Mouse (Mus musculus): ENCODE results near the gene Tbc1d14. TPM values are rescaled to one million over a fixed set of nuclear protein-coding genes. Genes with fewer than 3 reads are reported as not detected.

Tbc1d14 gene
- polyA plus RNA-seq, 1 experiment, result 30.2 TPM

GRCm38 (mm10) chr5:36481114-36481513 is 112.0 kb downstream of the Tbc1d14 start:
- H3K4me3 ChIP-seq (replicated peaks; ENCODE audit: extremely low read depth, low read depth, low read length), result no peak overlapping the region
- DNase-seq, result no peak
- WGBS, result 53% methylated on average over 1 of the region's 1 CpGs
- H3K4me1 ChIP-seq (ENCODE audit: control insufficient read depth, insufficient read depth, low read length), result peaks cover 45% of the 10 kb centered on the region
- no peak for TF ChIP-seq CTCF (IDR thresholded peaks at IDR 0.05; ENCODE audit: insufficient read depth, low read length)
- TF ChIP-seq POLR2A (IDR thresholded peaks at IDR 0.05; ENCODE audit: borderline replicate concordance, extremely low read depth, low read depth, low read length), result no peak

DNA sequence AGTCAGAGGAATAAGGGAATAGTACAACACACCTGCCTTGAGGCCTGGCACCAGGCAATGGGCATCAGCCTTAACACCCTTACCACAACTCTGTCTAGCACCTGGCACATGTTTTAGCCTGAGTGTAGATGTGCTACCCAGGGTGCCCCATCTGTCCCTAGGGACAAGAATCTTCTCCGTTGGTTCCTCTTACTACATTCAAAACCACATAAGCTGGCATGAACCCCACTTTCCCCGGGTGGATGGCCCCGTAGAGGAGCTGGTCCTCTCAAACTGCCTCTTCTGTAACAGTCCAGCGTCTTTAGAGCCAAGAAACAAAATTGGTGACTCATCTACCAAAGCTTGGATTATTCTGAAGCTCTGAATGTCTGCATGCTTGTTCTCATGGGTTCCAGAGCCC is 112.7 kb downstream of the Tbc1d14 start:
- no peak for DNase-seq
- whole genome bisulfite sequencing, result 60% methylated on average over 4 of the region's 4 CpGs
- TF ChIP-seq CTCF (IDR thresholded peaks at IDR 0.05; ENCODE audit: insufficient read depth, low read length), result no peak
- no peak for TF ChIP-seq POLR2A (IDR thresholded peaks at IDR 0.05; ENCODE audit: borderline replicate concordance, extremely low read depth, low read depth, low read length)

GRCm38 (mm10) chr5:36479735-36480134 is 113.3 kb downstream of the Tbc1d14 start:
- no peak for TF ChIP-seq CTCF (IDR thresholded peaks at IDR 0.05; ENCODE audit: insufficient read depth, low read length)
- TF ChIP-seq POLR2A (IDR thresholded peaks at IDR 0.05; ENCODE audit: borderline replicate concordance, extremely low read depth, low read depth, low read length), result no peak
- H3K4me1 ChIP-seq (ENCODE audit: control insufficient read depth, insufficient read depth, low read length), result peaks cover 42% of the 10 kb centered on the region
- H3K4me3 ChIP-seq (replicated peaks; ENCODE audit: extremely low read depth, low read depth, low read length), result no peak overlapping the region
- DNase-seq, result no peak
- WGBS, result 23% methylated on average over 2 of the region's 2 CpGs

More for the DNA sequence above, 112.7 kb downstream of the Tbc1d14 start:
- Histone ChIP-seq H3K4me1 (ENCODE audit: control insufficient read depth, insufficient read depth, low read length) (peaks cover 45% of the 10 kb centered on the region), H3K4me3 (replicated peaks; ENCODE audit: extremely low read depth, low read depth, low read length) (no peak overlapping the region)

DNA sequence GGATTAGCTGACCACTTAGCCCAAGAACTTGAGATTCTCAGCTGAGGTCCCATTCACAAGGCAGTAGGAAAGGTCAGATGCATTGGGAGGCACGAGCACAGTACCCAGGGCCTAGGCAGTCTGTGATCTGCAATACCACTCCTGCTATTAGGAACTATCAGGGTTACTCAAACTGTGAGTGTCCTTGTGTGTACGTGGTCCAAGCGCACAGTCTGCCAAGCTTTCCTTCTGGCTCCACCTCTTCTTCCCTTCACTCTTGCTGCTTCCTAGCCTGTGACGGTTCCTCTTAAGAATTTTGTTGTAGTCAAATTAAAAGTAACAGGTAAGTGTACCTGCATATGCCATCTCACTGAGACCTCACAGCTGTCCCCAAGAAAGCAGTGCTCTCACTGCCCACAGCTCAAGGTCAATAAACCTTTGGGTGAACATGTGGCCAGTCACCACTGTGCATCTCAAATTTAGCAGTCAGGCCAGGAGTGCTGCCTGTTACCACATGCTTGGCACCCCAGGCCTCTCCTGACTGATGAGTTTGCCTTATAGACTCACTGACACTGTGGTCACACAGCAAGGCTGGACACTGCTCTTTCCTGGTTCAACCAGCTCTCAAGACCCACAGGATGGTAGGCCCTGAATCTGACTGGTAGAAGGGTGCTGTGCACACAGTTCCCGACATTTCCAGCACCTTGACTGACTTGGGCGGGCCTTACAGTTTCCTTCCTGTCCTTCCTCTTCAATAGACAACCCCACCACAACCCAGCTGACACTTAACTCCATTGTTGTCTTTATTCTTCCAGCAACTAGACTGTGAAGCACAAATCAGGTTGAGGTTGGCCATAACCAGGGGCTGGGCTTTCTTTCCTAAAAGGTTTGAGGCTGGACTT is 114.3 kb downstream of the Tbc1d14 start:
- Histone ChIP-seq H3K4me1 (ENCODE audit: control insufficient read depth, insufficient read depth, low read length) (peaks cover 41% of the 10 kb centered on the region), H3K4me3 (replicated peaks; ENCODE audit: extremely low read depth, low read depth, low read length) (no peak overlapping the region)
- no peak for DNase-seq
- TF ChIP-seq CTCF (IDR thresholded peaks at IDR 0.05; ENCODE audit: insufficient read depth, low read length), result no peak
- TF ChIP-seq POLR2A (IDR thresholded peaks at IDR 0.05; ENCODE audit: borderline replicate concordance, extremely low read depth, low read depth, low read length), result no peak
- 35% methylated on average over 6 of the region's 6 CpGs for whole genome bisulfite sequencing

- DNase-seq, result no peak
- TF ChIP-seq CTCF (IDR thresholded peaks at IDR 0.05; ENCODE audit: insufficient read depth, low read length) (no peak), POLR2A (IDR thresholded peaks at IDR 0.05; ENCODE audit: borderline replicate concordance, extremely low read depth, low read depth, low read length) (no peak)
- 63% methylated on average over 3 of the region's 3 CpGs for WGBS
- Histone ChIP-seq H3K4me1 (ENCODE audit: control insufficient read depth, insufficient read depth, low read length) (peaks cover 36% of the 10 kb centered on the region), H3K4me3 (replicated peaks; ENCODE audit: extremely low read depth, low read depth, low read length) (no peak overlapping the region)
Observed at GRCm38 (mm10) chr5:36477486-36477885, 115.6 kb downstream of the Tbc1d14 start.

- WGBS, result 88% methylated on average over 5 of the region's 5 CpGs
- TF ChIP-seq CTCF (IDR thresholded peaks at IDR 0.05; ENCODE audit: insufficient read depth, low read length) (peak; percentile 82), POLR2A (IDR thresholded peaks at IDR 0.05; ENCODE audit: borderline replicate concordance, extremely low read depth, low read depth, low read length) (no peak)
- Histone ChIP-seq H3K4me1 (ENCODE audit: control insufficient read depth, insufficient read depth, low read length) (peaks cover 11% of the 10 kb centered on the region), H3K4me3 (replicated peaks; ENCODE audit: extremely low read depth, low read depth, low read length) (no peak overlapping the region)
- DNase-seq, result peak; percentile 59
Observed at GRCm38 (mm10) chr5:36474283-36474682, 118.8 kb downstream of the Tbc1d14 start.

- no peak overlapping the region for H3K4me3 ChIP-seq (replicated peaks; ENCODE audit: extremely low read depth, low read depth, low read length)
- DNase-seq, result no peak
- 85% methylated on average over 4 of the region's 4 CpGs for WGBS
- no peak for TF ChIP-seq CTCF (IDR thresholded peaks at IDR 0.05; ENCODE audit: insufficient read depth, low read length)
- TF ChIP-seq POLR2A (IDR thresholded peaks at IDR 0.05; ENCODE audit: borderline replicate concordance, extremely low read depth, low read depth, low read length), result no peak
- no peaks in the 10 kb centered on the region for H3K4me1 ChIP-seq (ENCODE audit: control insufficient read depth, insufficient read depth, low read length)
Observed at GRCm38 (mm10) chr5:36472876-36473655, 120.0 kb downstream of the Tbc1d14 start.

DNA sequence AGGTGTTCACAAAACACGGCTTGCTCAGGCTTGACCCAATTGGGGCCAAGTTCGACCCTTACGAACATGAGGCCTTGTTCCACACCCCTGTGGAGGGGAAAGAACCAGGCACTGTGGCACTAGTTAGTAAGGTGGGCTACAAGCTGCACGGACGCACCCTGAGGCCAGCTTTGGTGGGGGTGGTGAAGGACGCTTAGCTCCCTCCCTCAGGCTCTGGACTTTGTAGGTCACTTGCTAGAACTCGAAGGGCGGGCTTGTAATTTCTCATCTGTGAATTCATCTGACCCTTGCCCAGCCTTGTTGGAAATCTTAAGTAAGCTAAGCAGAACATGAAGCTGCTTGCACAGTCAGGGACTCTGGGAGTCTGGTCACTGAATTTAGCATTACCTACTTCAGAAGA is 121.9 kb downstream of the Tbc1d14 start:
- no peak overlapping the region for H3K4me3 ChIP-seq (replicated peaks; ENCODE audit: extremely low read depth, low read depth, low read length)
- no peak for DNase-seq
- WGBS, result 91% methylated on average over 8 of the region's 8 CpGs
- no peaks in the 10 kb centered on the region for H3K4me1 ChIP-seq (ENCODE audit: control insufficient read depth, insufficient read depth, low read length)
- no peak for TF ChIP-seq CTCF (IDR thresholded peaks at IDR 0.05; ENCODE audit: insufficient read depth, low read length)
- TF ChIP-seq POLR2A (IDR thresholded peaks at IDR 0.05; ENCODE audit: borderline replicate concordance, extremely low read depth, low read depth, low read length), result no peak

DNA sequence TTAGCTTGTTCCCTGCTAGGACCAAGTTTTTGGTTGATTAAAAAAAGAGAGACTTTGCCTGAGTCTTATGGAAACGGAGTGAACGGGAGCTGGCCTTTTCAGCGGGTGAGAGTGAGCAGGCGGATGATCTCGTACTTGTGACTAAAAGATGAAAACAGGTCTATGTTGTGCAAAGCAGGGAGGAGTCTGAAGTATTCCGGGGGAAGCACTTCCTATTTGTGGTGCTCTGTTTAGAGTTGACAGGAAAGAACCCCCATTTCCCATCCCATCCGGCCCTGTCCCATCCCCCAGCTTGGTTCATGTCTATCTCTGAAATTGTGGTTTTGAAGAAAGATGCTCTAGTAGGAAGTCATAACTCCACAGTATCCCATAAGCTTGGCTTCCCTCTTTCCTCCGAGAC is 127.2 kb downstream of the Tbc1d14 start:
- WGBS, result 12% methylated on average over 8 of the region's 8 CpGs
- H3K4me3 ChIP-seq (replicated peaks; ENCODE audit: extremely low read depth, low read depth, low read length), result no peak overlapping the region
- no peak for DNase-seq
- peaks cover 9% of the 10 kb centered on the region; the same call in 1 of the 2 replicates for H3K4me1 ChIP-seq (ENCODE audit: control insufficient read depth, insufficient read depth, low read length)
- TF ChIP-seq POLR2A (IDR thresholded peaks at IDR 0.05; ENCODE audit: borderline replicate concordance, extremely low read depth, low read depth, low read length), result no peak
- no peak for TF ChIP-seq CTCF (IDR thresholded peaks at IDR 0.05; ENCODE audit: insufficient read depth, low read length)

Data from lung, adult 2 months (tissue).